Mouse (Mus musculus) liver, adult 2 months (tissue): ENCODE measurements around the gene Fgb. TPM values are rescaled to one million over a fixed set of nuclear protein-coding genes. Genes with fewer than 3 reads are reported as not detected.

ENCODE experiments used
- DNase-seq: peaks from one replicate; pipeline ENCODE4 v3.0.0-alpha.2; 2011; ENCODE audit warnings: low read depth, low spot score; ENCODE audit errors: extremely low read depth
- H3K27ac ChIP-seq: fragments of 200-500 bp; replicated peaks from 2 replicates; pipeline ENCODE4 v1.5.1; 2012; ENCODE audit warnings: low read depth, mild to moderate bottlenecking, control low read depth, inconsistent platforms, low read length; ENCODE audit not compliant: insufficient read depth
- H3K27me3 ChIP-seq: fragments of 200-500 bp; 2 replicates; pipeline ENCODE4 v1.6.1; 2012; ENCODE audit warnings: mild to moderate bottlenecking, moderate library complexity, low read length, inconsistent platforms; ENCODE audit not compliant: control insufficient read depth, insufficient read depth
- H3K36me3 ChIP-seq: fragments of 200-500 bp; 2 replicates; pipeline ENCODE4 v1.6.1; 2012; ENCODE audit warnings: low read length, inconsistent platforms; ENCODE audit not compliant: control insufficient read depth, insufficient read depth
- H3K4me1 ChIP-seq: fragments of 200-500 bp; 2 replicates; pipeline ENCODE4 v1.6.1; 2011; ENCODE audit warnings: low read length; ENCODE audit not compliant: control insufficient read depth, insufficient read depth
- H3K4me3 ChIP-seq: fragments of 200-500 bp; 2 replicates; pipeline ENCODE4 v1.5.1; 2011; ENCODE audit warnings: low read depth, mild to moderate bottlenecking, control low read depth, low read length, moderate library complexity; ENCODE audit not compliant: insufficient read depth
- H3K79me2 ChIP-seq: fragments of 200-500 bp; 2 replicates; pipeline ENCODE4 v1.6.1; 2012; ENCODE audit warnings: inconsistent platforms, mild to moderate bottlenecking, low read length, moderate library complexity; ENCODE audit not compliant: control insufficient read depth, insufficient read depth
- H3K9ac ChIP-seq: fragments of 200-500 bp; 2 replicates; pipeline ENCODE4 v1.6.1; 2012; ENCODE audit warnings: low read depth, mild to moderate bottlenecking, control low read depth, inconsistent platforms, low read length
- CTCF ChIP-seq: fragments of 200-500 bp; IDR thresholded peaks from 2 replicates; pipeline ENCODE4 v1.5.1; 2011; ENCODE audit warnings: low read depth, low read length, control low read depth
- POLR2A ChIP-seq: fragments of 200-500 bp; IDR thresholded peaks from 2 replicates; pipeline ENCODE4 v1.6.1; 2011; ENCODE audit warnings: low read length, control low read depth; ENCODE audit not compliant: insufficient read depth; ENCODE audit errors: extremely low read depth
- WGBS: fragments of 180-500 bp; shearing (Covaris S2); methylation state at CpG from one replicate; pipeline ENCODE4 v1.1.7; 2018; 5-methylcytosine and 5-hydroxymethylcytosine counted together
- polyA plus RNA-seq: library from polyadenylated mRNA; depleted of rRNA; stranded (reverse); fragments of >200 nt; gene quantifications from 2 replicates; pipeline ENCODE4 v1.2.3, GENCODE M21; 2012
- total RNA-seq: library from RNA; depleted of rRNA; stranded (reverse); fragments of >200 nt; gene quantifications from 2 replicates; pipeline ENCODE4 v1.2.3, GENCODE M21; 2014

Fgb gene
- total and polyA plus RNA-seq, 2 experiments, result 918 to 2,798 TPM

DNA sequence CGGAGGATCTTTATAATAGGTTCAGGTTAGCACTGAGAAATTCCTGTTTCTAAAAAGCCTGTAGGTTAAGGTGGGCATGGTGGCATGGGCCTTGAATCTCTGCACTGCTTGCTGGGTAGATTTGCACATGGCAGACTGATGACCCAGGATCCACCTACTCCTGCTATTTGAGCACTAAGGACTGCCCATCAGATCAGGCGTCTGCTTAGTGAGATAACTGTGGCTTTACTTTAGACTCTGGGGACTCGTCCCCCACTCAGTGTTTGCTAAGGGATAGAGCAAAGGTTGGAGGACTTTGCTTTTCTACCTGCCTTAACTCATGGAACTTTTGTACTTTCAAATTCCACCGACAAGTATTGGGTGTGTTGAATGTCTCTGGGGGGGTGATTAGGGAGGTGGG lies 10.0 kb downstream of the Fgb start:
- Histone ChIP-seq H3K4me3 (no peak overlapping the region), H3K27ac (peak overlapping the region; percentile 97), H3K79me2 (no peaks in the 10 kb centered on the region), H3K27me3 (no peaks in the 10 kb centered on the region), H3K9ac (no peak overlapping the region), H3K4me1 (peaks cover 23% of the 10 kb centered on the region), H3K36me3 (peaks cover 28% of the 10 kb centered on the region)
- 18% methylated on average over 4 of the region's 4 CpGs for WGBS
- TF ChIP-seq POLR2A (no peak), CTCF (no peak)
- peak; percentile 99 for DNase-seq

DNA sequence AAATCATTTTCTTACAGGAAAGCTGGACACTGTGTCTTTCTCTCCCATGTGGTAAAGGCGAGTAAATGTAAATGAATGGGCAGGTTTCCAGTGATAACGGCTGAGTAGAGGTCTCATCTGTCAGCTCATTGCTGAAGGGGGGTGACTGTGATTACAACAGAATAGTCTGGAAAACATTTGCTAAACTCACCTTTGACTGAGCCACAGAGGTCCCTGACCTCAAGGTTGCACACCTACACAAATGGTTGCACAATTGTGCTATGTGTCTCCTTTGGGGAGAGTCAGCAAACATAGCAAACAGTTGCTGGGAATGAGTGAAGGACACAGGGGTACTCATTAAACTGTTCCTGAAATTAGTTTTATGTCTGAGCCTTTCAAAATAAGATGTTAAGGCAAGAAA lies 10.8 kb downstream of the Fgb start:
- Histone ChIP-seq H3K4me3 (no peak overlapping the region), H3K9ac (peak overlapping the region; percentile 47; the same call in 1 of the 2 replicates), H3K27ac (peak overlapping the region; percentile 97), H3K27me3 (no peaks in the 10 kb centered on the region), H3K36me3 (peaks cover 20% of the 10 kb centered on the region), H3K79me2 (no peaks in the 10 kb centered on the region), H3K4me1 (peaks cover 17% of the 10 kb centered on the region)
- TF ChIP-seq CTCF (no peak), POLR2A (no peak)
- DNase-seq, result peak; percentile 99
- 26% methylated on average over 2 of the region's 2 CpGs for WGBS

DNA sequence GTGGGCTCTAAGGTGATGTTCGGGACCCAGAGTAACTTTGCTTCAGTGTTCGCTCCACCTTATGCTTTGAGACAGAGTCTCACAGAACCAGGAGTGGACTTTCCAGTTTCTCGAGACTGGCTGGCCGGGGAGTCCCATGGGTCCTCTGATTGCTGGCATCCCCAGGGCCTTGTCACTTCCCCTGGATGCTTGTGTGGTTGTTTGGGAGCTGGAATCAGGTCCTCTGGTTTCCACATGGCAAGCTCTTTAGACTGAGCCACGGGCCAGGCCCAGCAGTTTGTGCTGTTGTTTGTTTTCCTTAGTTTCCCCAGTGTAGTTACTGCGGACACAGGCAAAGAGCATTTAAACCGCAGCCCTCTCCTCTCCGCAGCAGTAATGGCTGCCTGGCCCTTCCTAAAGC lies 15.9 kb downstream of the Fgb start:
- no peaks in the 10 kb centered on the region for H3K27me3 ChIP-seq
- TF ChIP-seq CTCF (no peak), POLR2A (0 out of 2 replicates have a peak, but pooled peaks have one; percentile 13)
- 26% methylated on average over 8 of the region's 8 CpGs for WGBS
- DNase-seq, result peak; percentile 67
- H3K36me3 ChIP-seq, result peaks cover 38% of the 10 kb centered on the region
- peaks cover 9% of the 10 kb centered on the region; the same call in 1 of the 2 replicates for H3K4me1 ChIP-seq
- H3K4me3 ChIP-seq, result no peak overlapping the region
- peak overlapping the region; percentile 42 for H3K27ac ChIP-seq
- no peak overlapping the region for H3K9ac ChIP-seq
- no peaks in the 10 kb centered on the region for H3K79me2 ChIP-seq

DNA sequence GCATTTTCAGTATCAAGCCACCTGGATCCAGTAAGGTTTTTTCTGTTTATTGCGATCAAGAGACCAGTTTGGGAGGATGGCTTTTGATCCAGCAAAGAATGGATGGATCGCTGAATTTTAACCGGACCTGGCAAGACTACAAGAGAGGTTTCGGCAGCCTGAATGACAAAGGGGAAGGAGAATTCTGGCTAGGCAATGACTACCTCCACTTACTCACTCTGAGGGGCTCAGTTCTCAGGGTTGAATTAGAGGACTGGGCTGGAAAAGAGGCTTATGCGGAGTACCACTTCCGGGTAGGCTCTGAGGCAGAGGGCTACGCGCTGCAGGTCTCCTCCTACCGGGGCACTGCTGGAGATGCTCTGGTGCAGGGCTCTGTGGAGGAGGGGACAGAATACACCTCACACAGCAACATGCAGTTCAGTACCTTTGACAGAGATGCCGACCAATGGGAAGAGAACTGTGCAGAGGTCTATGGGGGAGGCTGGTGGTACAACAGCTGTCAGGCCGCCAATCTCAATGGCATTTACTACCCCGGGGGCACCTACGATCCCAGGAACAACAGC lies 16.8 kb downstream of the Fgb start:
- Histone ChIP-seq H3K4me3 (no peak overlapping the region), H3K36me3 (peaks cover 47% of the 10 kb centered on the region), H3K4me1 (peaks cover 9% of the 10 kb centered on the region; the same call in 1 of the 2 replicates), H3K27me3 (no peaks in the 10 kb centered on the region), H3K27ac (peak overlapping the region; percentile 32; the same call in 1 of the 2 replicates), H3K9ac (no peak overlapping the region), H3K79me2 (no peaks in the 10 kb centered on the region)
- 0 out of 2 replicates have a peak, but pooled peaks have one; percentile 27 for TF ChIP-seq POLR2A
- TF ChIP-seq CTCF, result no peak; the same call in 1 of the 2 replicates
- WGBS, result 27% methylated on average over 13 of the region's 13 CpGs
- peak; percentile 61 for DNase-seq

DNA sequence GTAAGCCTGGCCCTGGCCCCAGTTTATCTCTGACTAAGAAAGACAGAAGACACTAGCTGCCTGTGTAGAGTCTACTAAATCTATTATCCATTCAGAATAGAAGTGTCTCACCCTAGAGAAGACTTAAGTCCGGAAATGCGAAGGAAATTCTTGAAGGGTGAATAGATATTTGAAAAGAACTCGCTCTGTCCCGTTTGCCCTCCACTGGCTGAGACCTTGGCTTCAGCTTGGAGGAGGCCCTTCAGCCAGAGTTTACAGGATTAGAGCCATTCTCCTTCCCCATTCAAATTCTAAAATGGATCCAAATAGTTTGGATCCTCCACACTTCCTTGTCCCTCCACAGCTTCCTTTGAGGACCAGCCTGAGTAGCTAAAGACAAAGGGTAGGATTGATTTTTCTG lies 19.3 kb downstream of the Fgb start:
- no peak for DNase-seq
- WGBS, result 46% methylated on average over 4 of the region's 4 CpGs
- H3K4me3 ChIP-seq, result no peak overlapping the region
- peaks cover 11% of the 10 kb centered on the region for H3K4me1 ChIP-seq
- H3K79me2 ChIP-seq, result no peaks in the 10 kb centered on the region; the same call in 1 of the 2 replicates
- H3K36me3 ChIP-seq, result peaks cover 53% of the 10 kb centered on the region
- peak overlapping the region; percentile 53 for H3K9ac ChIP-seq
- TF ChIP-seq CTCF (no peak), POLR2A (no peak)
- H3K27me3 ChIP-seq, result no peaks in the 10 kb centered on the region
- peak overlapping the region; percentile 10; the same call in 1 of the 2 replicates for H3K27ac ChIP-seq

DNA sequence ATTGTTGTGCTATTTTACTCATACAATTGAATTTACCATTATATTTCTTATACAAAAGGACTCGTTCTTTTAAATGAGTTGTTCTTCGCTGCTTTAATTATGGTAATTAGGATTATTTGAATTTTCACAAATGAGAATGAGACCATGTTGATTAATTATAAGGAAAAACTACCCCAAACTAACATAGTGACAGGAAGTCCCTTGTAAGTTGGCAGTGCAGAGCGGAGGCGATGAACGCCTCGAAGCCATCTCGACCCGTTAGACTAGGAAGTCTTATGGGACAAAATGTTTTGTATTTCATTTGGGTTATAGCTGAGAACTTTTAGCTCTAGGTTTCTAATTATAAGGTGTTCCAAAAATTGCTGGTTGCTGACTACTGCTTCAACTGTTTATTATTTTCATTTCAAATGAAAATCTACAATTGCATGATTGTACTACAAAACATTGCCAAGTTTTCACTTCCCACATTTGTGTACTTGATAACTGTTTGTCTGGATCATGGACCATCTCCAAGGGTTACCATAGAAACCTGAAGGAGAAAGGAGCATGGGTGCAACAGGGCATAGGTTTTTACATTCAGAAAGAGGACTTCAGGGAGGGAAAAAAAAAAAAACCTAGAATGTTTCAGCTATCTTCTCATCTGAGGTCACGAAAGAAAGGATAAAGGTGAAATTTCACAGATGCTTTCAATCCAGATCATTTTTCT lies 22.0 kb downstream of the Fgb start:
- Histone ChIP-seq H3K9ac (peak overlapping the region; percentile 89), H3K27ac (peak overlapping the region; percentile 68; the same call in 1 of the 2 replicates), H3K4me3 (peak overlapping the region; percentile 79), H3K4me1 (peaks cover 21% of the 10 kb centered on the region), H3K36me3 (peaks cover 52% of the 10 kb centered on the region), H3K27me3 (no peaks in the 10 kb centered on the region), H3K79me2 (no peaks in the 10 kb centered on the region; the same call in 1 of the 2 replicates)
- 16% methylated on average over 9 of the region's 9 CpGs for WGBS
- TF ChIP-seq POLR2A (no peak), CTCF (no peak)
- peak; percentile 82 for DNase-seq
